Mouse (Mus musculus) G1E (cell line): Measurements from ENCODE around the gene Mtx3.

Experiments used
- CTCF ChIP-seq: IDR thresholded peaks from 2 replicates; pipeline ENCODE4 v1.5.1; 2012; ENCODE audit warnings: low read depth, low read length, inconsistent platforms, mixed read lengths
- GATA1 ChIP-seq: IDR thresholded peaks from 2 replicates; pipeline ENCODE4 v1.6.1; 2012; ENCODE audit warnings: borderline replicate concordance, low read length, inconsistent platforms, mixed read lengths
- POLR2AphosphoS5 ChIP-seq: IDR thresholded peaks from 2 replicates; pipeline ENCODE4 v1.6.1; 2012; ENCODE audit warnings: low read depth, low read length, inconsistent platforms; ENCODE audit not compliant: insufficient replicate concordance
- TAL1 ChIP-seq: conservative IDR thresholded peaks from 2 replicates; pipeline ENCODE4 v1.6.1; 2012; ENCODE audit warnings: low read depth, low read length, inconsistent platforms, mixed read lengths

- TF ChIP-seq CTCF (no peak), GATA1 (no peak), POLR2AphosphoS5 (no peak), TAL1 (no peak)
These were observed 14.2 kb downstream of the Mtx3 start for GRCm38 (mm10) chr13:92858808-92859207.
